Mouse (Mus musculus) G1E (cell line): ENCODE data around the gene Scn1b. TPM values are rescaled to one million over a fixed set of nuclear protein-coding genes. Genes with fewer than 3 reads are reported as not detected.

Source experiments
- ATAC-seq: 2 replicates; pipeline ENCODE4 v1.8.0; 2016; ENCODE audit warnings: mild to moderate bottlenecking; ENCODE audit not compliant: insufficient number of reproducible peaks, poor library complexity, low FRiP score, severe bottlenecking; ENCODE audit errors: extremely low read depth
- DNase-seq: peaks from one replicate; pipeline ENCODE4 v3.0.0; 2012; ENCODE audit warnings: low spot score
- H3K27me3 ChIP-seq: 2 replicates; pipeline ENCODE4 v1.6.1; 2012; ENCODE audit warnings: mild to moderate bottlenecking, low read length, inconsistent platforms; ENCODE audit not compliant: insufficient read depth
- H3K36me3 ChIP-seq: replicated peaks from 2 replicates; pipeline ENCODE3; 2012; ENCODE audit warnings: mild to moderate bottlenecking, inconsistent platforms
- H3K4me1 ChIP-seq: 2 replicates; pipeline ENCODE4 v1.6.1; 2012; ENCODE audit warnings: low read depth, low read length, inconsistent platforms, mixed read lengths; ENCODE audit not compliant: insufficient read depth
- H3K4me3 ChIP-seq: 2 replicates; pipeline ENCODE4 v1.5.1; 2012; ENCODE audit warnings: low read depth, mild to moderate bottlenecking, inconsistent platforms, low read length, moderate library complexity, mixed read lengths
- H3K9me3 ChIP-seq: replicated peaks from 2 replicates; pipeline ENCODE4 v1.6.1; 2012; ENCODE audit warnings: inconsistent platforms
- CTCF ChIP-seq: IDR thresholded peaks from 2 replicates; pipeline ENCODE4 v1.5.1; 2012; ENCODE audit warnings: low read depth, low read length, inconsistent platforms, mixed read lengths
- GATA1 ChIP-seq: IDR thresholded peaks from 2 replicates; pipeline ENCODE4 v1.6.1; 2012; ENCODE audit warnings: borderline replicate concordance, low read length, inconsistent platforms, mixed read lengths
- GATA2 ChIP-seq: IDR thresholded peaks from 2 replicates; pipeline ENCODE4 v1.6.1; 2012; ENCODE audit warnings: low read depth, low read length, inconsistent platforms, borderline replicate concordance
- POLR2AphosphoS5 ChIP-seq: IDR thresholded peaks from 2 replicates; pipeline ENCODE4 v1.6.1; 2012; ENCODE audit warnings: low read depth, low read length, inconsistent platforms; ENCODE audit not compliant: insufficient replicate concordance
- TAL1 ChIP-seq: conservative IDR thresholded peaks from 2 replicates; pipeline ENCODE4 v1.6.1; 2012; ENCODE audit warnings: low read depth, low read length, inconsistent platforms, mixed read lengths
- polyA plus RNA-seq: library from polyadenylated mRNA; stranded (reverse); fragments of >175 nt; gene quantifications from 2 replicates; pipeline ENCODE4 v1.2.3, GENCODE M21; 2012
- total RNA-seq, 2 experiments: library from RNA; stranded (forward) in 1 of 2; stranded (reverse) in 1 of 2; fragments of 200-1000 nt in 1 of 2; fragments of >200 nt in 1 of 2; fragmentation: Nextera tagmentation in 1 of 2; gene quantifications; 2 replicates each; pipeline ENCODE4 v1.2.3; 2014 to 2017

Scn1b gene
- total and polyA plus RNA-seq, 3 experiments = not detected

DNA sequence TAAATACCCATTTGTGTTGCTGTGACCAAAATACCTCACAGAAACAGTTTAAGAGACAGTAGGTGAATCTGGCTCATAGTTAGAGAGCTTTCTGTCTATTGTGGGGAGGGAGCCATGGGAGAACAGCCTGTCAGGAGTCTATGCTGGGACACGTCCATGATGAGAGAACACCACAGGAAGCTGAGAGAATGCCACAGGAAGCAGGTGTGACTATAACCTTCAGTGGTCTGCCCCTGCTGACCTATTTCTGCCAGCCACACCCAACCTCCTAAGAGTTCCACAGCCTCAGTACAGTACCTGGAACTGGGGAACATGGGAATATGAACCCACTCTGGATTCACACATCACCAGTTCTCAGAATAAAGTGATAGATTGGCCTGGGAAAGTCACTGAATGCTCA lies 37.9 kb upstream of the Scn1b start:
- no peak for TF ChIP-seq TAL1
- TF ChIP-seq GATA2 = no peak
- TF ChIP-seq GATA1 = no peak
- no peak for TF ChIP-seq CTCF
- TF ChIP-seq POLR2AphosphoS5 = no peak
- ATAC-seq (no peak), DNase-seq (no peak)
- Histone ChIP-seq H3K27me3 (no peaks in the 10 kb centered on the region), H3K36me3 (no peaks in the 10 kb centered on the region), H3K4me3 (no peak overlapping the region), H3K9me3 (peaks cover 4% of the 10 kb centered on the region), H3K4me1 (peaks cover 29% of the 10 kb centered on the region)

DNA sequence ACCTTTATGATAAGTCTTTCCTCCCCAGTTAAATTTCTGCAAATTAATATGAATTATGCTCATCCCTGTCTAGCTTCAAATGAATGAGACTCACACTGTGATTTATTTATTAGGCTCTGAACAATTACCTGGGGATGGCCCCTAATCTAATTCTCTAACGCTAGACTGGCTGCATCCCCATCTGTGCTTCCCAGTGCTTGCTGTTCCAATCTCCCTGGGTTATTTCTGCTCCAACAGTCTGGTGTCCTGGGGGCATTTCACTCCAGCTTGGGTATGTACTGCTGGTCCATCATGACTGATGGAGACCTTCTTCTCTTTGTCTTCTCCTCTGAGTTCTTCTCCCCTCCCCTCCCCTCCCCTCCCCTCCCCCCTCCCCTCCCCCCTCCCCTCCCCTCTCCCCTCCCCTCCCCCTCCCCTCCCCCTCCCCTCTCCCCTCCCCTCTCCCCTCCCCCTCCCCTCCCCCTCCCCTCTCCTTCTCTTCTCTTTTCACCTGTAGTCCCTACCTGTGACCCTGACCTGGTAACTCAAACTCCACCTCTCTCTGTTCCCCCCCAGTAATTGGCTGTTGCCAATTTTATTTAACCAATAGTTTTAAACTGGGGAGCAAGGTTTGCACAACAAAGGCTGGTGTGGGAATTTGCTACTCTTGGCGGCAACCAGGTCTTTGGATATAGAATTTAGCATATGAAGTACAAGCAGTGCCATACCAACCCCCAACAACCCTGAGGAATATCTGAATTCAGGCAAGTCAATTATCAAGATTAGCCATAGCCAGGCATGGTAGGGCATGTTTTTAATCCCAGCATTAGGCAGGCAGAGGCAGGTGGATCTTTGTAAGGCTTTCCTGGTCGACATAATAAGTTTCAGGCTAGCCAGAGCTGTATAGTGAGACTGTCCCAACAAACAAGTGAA lies 37.1 kb upstream of the Scn1b start:
- no peak for ATAC-seq
- no peak for TF ChIP-seq CTCF
- TF ChIP-seq GATA1 = no peak
- no peak for TF ChIP-seq POLR2AphosphoS5
- no peak for TF ChIP-seq GATA2
- TF ChIP-seq TAL1 = no peak

DNA sequence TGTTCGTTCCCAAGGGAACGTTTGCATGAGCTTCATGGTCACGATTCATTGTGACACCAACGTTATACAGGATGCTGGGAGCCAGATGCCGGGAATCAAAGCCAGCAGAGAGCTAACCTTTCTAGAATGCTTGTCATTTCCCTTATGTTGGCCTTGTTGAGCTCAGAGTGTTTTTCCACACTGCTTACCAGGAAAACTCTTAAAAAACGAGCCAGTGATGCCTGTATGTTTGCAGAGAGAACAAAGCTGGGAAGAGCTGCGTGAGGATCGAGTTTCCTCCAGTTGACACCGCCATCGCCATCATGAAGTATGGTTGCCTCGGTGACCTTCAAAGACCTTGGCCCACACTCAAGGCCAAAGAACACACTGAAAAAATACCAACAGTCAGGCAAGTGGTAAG lies 35.5 kb upstream of the Scn1b start:
- Histone ChIP-seq H3K9me3 (peaks cover 4% of the 10 kb centered on the region), H3K4me3 (no peak overlapping the region), H3K27me3 (no peaks in the 10 kb centered on the region), H3K4me1 (peaks cover 37% of the 10 kb centered on the region), H3K36me3 (no peaks in the 10 kb centered on the region)
- ATAC-seq = no peak
- no peak for DNase-seq
- TF ChIP-seq POLR2AphosphoS5 (no peak), TAL1 (no peak), GATA2 (no peak), GATA1 (no peak), CTCF (no peak)

More for the DNA sequence above, 37.1 kb upstream of the Scn1b start:
- Histone ChIP-seq H3K4me1 (peaks cover 33% of the 10 kb centered on the region), H3K36me3 (no peaks in the 10 kb centered on the region), H3K27me3 (no peaks in the 10 kb centered on the region), H3K4me3 (no peak overlapping the region), H3K9me3 (peaks cover 4% of the 10 kb centered on the region)
- no peak for DNase-seq

DNA sequence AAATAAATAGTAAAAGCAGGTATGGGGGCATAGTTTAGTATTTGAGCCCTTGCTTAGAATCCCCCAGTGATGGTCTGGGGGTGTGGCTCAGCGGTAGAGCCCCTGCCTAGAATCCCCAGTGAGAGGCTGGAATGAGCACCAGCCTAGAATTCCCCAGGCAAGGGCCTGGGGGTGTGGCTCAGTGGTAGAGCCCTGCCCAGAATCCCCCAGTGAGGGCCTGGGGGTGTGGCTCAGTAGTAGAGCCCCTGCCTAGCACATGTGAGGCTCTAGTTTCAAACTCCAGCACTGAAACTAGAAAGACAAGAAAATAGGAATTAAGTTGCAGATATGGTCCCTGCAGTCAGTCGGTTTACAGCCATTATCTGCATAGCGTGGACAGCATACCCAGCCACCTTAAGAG lies 35.0 kb upstream of the Scn1b start:
- no peaks in the 10 kb centered on the region for H3K36me3 ChIP-seq
- H3K4me3 ChIP-seq = no peak overlapping the region
- ATAC-seq = no peak
- H3K27me3 ChIP-seq = no peaks in the 10 kb centered on the region
- peaks cover 4% of the 10 kb centered on the region for H3K9me3 ChIP-seq
- TF ChIP-seq GATA2 = no peak
- no peak for TF ChIP-seq GATA1
- no peak for TF ChIP-seq CTCF
- no peak for TF ChIP-seq POLR2AphosphoS5
- no peak for TF ChIP-seq TAL1
- no peak for DNase-seq
- peaks cover 38% of the 10 kb centered on the region for H3K4me1 ChIP-seq

DNA sequence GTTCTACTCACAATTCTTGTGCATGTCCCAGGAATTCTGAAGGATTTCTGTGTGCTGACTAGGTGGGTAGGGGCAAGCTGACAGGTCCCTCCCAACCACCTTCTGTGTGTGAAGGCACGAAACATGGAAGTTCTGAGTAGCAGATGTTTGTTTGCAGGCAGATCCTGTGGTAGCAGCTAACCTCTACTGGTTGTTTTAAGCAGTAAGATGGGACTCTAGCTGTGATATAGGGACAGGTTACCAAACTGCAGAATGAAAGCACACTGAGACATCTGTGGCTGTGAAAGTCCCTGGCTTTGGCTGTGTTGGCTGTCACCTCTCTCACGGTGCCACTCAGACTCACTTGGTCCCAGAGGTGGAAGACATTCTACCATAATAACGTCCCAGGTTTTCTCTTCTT lies 34.4 kb upstream of the Scn1b start:
- peaks cover 44% of the 10 kb centered on the region for H3K4me1 ChIP-seq
- H3K9me3 ChIP-seq = peaks cover 7% of the 10 kb centered on the region
- H3K4me3 ChIP-seq = no peak overlapping the region; the same call in 1 of the 2 replicates
- DNase-seq (no peak), ATAC-seq (no peak)
- H3K27me3 ChIP-seq = no peaks in the 10 kb centered on the region
- TF ChIP-seq POLR2AphosphoS5 (no peak), GATA2 (no peak), TAL1 (no peak), CTCF (no peak), GATA1 (no peak)
- no peaks in the 10 kb centered on the region for H3K36me3 ChIP-seq

DNA sequence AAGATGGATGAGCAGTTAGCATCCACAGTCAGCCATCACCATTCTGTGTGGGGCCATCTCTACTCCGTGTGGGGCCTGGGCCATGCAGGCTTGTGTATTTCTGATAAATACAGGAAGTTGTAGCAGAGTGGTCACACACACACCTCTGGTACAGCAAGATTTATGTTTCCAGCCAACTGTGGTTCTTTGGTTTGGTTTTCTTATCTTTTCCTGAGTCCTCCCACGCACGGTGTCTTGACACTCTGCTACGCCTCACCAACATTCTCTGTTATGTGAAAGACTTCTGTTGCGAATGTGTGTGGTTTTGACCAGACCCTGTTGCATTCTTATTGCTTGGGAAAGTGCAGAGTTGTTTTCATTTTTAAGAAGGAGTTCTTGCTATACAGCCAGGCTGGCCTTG lies 34.0 kb upstream of the Scn1b start:
- Histone ChIP-seq H3K27me3 (no peaks in the 10 kb centered on the region), H3K4me3 (no peak overlapping the region), H3K36me3 (no peaks in the 10 kb centered on the region), H3K4me1 (peaks cover 48% of the 10 kb centered on the region), H3K9me3 (peaks cover 10% of the 10 kb centered on the region)
- TF ChIP-seq POLR2AphosphoS5 = no peak
- TF ChIP-seq TAL1 = peak; percentile 50
- ATAC-seq (peak; percentile 66), DNase-seq (no peak)
